Mouse (Mus musculus) kidney, adult 11 months (tissue): Measurements from ENCODE around the gene Necap2.

ENCODE experiments used
- DNase-seq: peaks from one replicate; pipeline ENCODE4 v3.0.0; 2022

Gene Necap2

DNA sequence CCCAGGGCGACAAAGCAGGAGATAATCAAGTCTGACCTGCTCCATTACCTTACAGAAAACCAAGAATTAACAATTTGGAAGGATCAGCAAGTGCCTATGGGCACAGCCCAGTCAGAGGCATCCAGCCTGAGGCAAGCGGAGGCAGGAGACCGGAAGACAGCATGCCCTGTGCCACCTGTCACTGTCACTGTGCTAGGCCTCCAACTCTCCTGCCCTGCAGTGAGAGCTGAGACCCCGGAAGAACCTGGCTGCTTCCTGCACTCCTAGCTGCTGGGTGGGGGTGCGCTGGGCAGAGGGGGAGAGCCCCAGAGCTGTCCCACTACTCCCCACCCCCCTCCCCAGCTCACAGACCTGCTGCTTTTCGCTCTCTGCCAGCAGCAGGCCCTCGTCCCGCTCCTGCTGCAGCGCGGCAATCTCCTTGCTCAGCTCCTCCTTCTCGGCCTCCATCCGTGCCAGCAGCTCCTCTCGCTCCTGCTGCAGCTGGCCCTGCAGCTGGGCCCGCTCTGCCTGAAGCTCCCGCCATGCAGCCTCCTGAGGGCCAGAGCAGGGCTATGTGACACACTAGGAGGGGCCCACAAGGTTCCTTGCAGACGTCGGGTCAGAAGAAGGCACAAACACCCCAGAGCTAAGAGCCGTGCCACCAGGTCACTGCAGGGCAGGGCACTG, 47.5 kb downstream of the Necap2 start:
- DNase-seq = no peak

- no peak for DNase-seq
Measured at GRCm38 (mm10) chr4:141024992-141025391, 53.2 kb downstream of the Necap2 start.

DNA sequence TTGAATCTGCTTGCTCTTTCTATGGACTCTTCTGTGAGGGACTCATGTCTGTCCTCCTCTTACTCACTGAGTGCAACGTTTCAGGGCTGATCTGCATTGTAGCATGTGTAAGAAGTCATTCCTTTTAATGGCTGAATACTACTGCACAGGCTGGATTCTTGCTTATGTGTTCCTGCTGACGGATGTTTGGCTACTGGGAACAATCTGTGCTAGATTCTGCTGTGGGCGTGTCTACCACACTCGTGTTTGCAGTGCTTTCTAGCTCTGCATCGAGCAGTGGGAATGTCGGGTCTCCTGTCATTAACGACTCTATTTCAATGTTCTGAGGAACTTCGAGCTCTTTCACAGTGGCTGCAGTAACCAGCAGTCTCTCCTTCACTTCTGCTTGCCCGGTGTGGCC, 54.1 kb downstream of the Necap2 start:
- DNase-seq = no peak

DNA sequence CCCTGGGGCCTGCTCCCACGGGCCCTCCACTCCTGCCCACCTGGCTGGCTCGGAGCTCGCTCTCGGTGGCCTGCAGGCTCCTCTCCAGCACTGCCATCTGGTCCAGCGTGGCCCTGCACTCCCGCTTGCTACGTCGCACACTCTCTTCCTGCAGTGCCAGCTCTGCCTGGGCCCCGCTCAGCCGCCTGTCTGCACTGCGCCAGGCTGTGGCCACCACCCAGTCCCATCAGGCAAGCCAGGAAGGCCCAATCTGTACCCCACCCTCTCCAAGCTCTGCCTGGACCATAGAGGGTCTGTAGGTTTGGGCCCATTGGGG, 56.6 kb downstream of the Necap2 start:
- DNase-seq = no peak

GRCm38 (mm10) chr4:141020811-141021613, 57.1 kb downstream of the Necap2 start:
- DNase-seq = no peak

DNA sequence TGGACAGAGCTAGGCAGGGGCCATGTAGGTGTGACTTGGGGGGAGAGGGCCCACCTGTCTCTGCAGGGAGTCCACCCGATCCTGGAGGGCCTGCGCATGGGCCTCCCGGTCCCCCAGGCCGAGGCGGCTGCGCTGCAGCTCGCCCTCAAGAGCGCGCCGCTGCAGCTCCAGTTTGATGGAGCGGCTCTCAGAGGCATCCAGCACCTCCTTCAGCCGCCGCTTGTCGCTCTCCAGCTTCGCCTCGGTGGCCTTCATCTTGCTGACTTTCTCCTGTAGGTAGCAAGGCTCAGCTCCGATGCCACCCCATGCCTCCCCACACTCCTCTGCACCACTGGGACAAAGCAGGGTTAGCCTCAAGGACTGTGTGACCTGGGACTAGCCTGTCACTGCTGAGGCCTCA, 57.9 kb downstream of the Necap2 start:
- no peak for DNase-seq

DNA sequence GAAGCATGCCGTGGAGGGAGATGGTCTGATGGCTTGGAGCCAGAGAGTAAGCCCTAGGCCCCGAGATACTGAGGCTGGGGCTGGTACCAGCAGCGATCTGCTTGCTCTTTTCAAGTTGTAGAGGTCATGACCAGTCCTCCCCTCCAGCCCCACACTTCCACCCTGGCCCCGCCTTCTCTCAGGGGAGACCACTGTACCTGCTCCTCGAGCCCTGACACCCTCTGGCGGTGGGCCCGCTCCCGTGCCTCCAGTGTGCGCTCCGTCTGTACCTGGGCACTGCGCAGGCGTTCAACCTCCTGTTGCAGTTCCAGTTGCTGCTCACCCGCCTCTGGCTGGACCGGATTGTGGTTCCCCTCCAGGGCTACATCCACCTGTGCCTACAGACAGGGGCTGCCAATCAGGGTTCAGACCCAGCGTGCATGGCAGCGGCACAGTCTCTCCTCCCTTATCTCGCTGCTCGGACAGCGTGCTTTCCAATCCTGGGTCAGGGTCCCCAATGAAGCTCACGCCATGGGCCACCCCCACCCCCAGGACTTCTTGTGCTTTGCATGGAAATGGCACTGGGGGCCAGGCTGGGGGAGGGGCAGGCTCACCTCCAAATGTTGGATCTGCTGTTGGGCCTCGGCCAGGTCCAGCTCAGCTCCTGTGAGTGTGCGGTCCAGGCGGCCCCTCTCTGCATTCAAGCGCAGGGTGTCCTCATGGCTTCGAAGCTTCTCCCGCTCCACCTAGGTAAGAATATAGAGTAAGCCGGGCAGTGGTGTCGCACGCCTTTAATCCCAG, 60.3 kb downstream of the Necap2 start:
- DNase-seq = no peak
